Mouse (Mus musculus): ENCODE measurements around the gene Fam189a1. TPM values are rescaled to one million over a fixed set of nuclear protein-coding genes. Genes with fewer than 3 reads are reported as not detected.

Gene Fam189a1
- polyA plus RNA-seq, 1 experiment from 2014 or later = 5.7 TPM

- Histone ChIP-seq H3K9me3 (ENCODE audit: control insufficient read depth, low read length) (no peaks in the 10 kb centered on the region), H3K4me2 (ENCODE audit: low read length) (no peak overlapping the region)
- 5% methylated on average over 3 of the region's 3 CpGs for WGBS
Observed at GRCm38 (mm10) chr7:65064096-65064495, 92.3 kb downstream of the Fam189a1 start.

DNA sequence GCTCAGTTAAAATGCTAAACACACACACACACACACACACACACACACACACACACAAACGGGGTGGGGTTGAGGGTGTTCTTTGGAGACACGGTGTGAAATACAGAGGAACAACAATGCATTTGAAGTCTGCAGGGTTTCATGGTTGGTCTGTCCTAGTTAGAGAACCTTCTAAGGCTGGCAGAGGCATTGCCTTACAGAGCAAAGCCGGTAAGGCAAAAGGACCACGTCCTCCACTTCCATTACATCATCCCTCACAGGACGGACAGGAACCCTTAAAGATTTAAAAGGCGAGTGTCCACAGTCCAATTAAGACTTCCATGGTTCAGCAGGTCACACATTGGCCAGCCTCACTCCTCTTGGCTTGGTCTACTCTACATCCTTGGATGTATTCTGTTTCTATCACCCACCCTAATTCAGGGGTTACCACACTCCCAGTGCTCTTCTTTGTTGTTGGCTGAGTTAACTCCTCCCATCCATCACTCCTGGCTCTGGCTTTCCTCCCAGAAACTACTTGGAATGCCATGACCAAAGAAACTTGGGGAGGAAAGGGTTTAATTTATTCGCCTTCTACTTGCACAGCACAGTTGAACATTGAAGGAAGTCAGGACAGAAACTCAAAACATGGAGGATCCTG, 96.1 kb downstream of the Fam189a1 start:
- Histone ChIP-seq H3K9me3 (ENCODE audit: control insufficient read depth, low read length) (no peaks in the 10 kb centered on the region), H3K4me3 (replicated peaks; ENCODE audit: low read length) (no peak overlapping the region), H3K27ac (ENCODE audit: low read length) (no peak overlapping the region), H3K4me2 (ENCODE audit: low read length) (no peak overlapping the region), H3K4me1 (replicated peaks; ENCODE audit: control insufficient read depth, insufficient read depth, low read length) (no peaks in the 10 kb centered on the region), H3K27me3 (replicated peaks; ENCODE audit: control insufficient read depth, insufficient read depth, low read length) (no peaks in the 10 kb centered on the region), H3K9ac (replicated peaks; ENCODE audit: low read depth, low read length) (no peak overlapping the region), H3K36me3 (ENCODE audit: control insufficient read depth, insufficient read depth) (no peaks in the 10 kb centered on the region)
- peak; percentile 80 for ATAC-seq
- 39% methylated on average over 7 of the region's 7 CpGs for WGBS

More at GRCm38 (mm10) chr7:65064096-65064495, 92.3 kb downstream of the Fam189a1 start:
- Histone ChIP-seq H3K4me3 (replicated peaks; ENCODE audit: low read length) (no peak overlapping the region), H3K9ac (replicated peaks; ENCODE audit: low read depth, low read length) (no peak overlapping the region), H3K27ac (ENCODE audit: low read length) (no peak overlapping the region), H3K4me1 (replicated peaks; ENCODE audit: control insufficient read depth, insufficient read depth, low read length) (no peaks in the 10 kb centered on the region), H3K27me3 (replicated peaks; ENCODE audit: control insufficient read depth, insufficient read depth, low read length) (no peaks in the 10 kb centered on the region), H3K36me3 (ENCODE audit: control insufficient read depth, insufficient read depth) (no peaks in the 10 kb centered on the region)
- no peak for ATAC-seq

DNA sequence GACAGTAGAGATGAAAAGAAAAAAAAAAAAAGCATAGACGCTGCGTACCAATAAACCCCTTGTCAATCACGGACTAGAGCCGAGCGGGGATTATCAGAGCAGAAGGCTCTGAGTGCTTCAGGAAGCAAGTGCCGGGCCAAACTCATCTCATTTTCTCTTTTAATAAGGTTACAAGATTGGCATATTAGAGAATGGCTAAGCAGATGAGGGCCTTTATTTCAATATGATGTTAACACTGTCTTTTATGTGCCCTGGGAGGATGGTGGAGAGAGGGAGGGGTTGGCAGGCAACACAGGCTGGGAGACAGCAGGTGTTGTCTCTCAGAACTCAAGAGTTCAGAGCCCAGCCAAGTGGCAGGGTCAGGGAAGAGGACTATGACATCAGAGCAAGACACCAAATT, 99.5 kb downstream of the Fam189a1 start:
- Histone ChIP-seq H3K4me2 (ENCODE audit: low read length) (no peak overlapping the region), H3K27ac (ENCODE audit: low read length) (no peak overlapping the region), H3K9me3 (ENCODE audit: control insufficient read depth, low read length) (no peaks in the 10 kb centered on the region), H3K9ac (replicated peaks; ENCODE audit: low read depth, low read length) (no peak overlapping the region), H3K4me1 (replicated peaks; ENCODE audit: control insufficient read depth, insufficient read depth, low read length) (no peaks in the 10 kb centered on the region), H3K4me3 (replicated peaks; ENCODE audit: low read length) (no peak overlapping the region), H3K36me3 (ENCODE audit: control insufficient read depth, insufficient read depth) (no peaks in the 10 kb centered on the region), H3K27me3 (replicated peaks; ENCODE audit: control insufficient read depth, insufficient read depth, low read length) (no peaks in the 10 kb centered on the region)
- ATAC-seq = peak; percentile 41
- WGBS = 42% methylated on average over 6 of the region's 6 CpGs

GRCm38 (mm10) chr7:65051986-65052385, 104.4 kb downstream of the Fam189a1 start:
- no peak overlapping the region for H3K9ac ChIP-seq (replicated peaks; ENCODE audit: low read depth, low read length)
- H3K36me3 ChIP-seq (ENCODE audit: control insufficient read depth, insufficient read depth) = no peaks in the 10 kb centered on the region
- no peaks in the 10 kb centered on the region for H3K27me3 ChIP-seq (replicated peaks; ENCODE audit: control insufficient read depth, insufficient read depth, low read length)
- H3K27ac ChIP-seq (ENCODE audit: low read length) = no peak overlapping the region
- ATAC-seq = no peak
- H3K4me2 ChIP-seq (ENCODE audit: low read length) = no peak overlapping the region
- H3K4me1 ChIP-seq (replicated peaks; ENCODE audit: control insufficient read depth, insufficient read depth, low read length) = no peaks in the 10 kb centered on the region
- WGBS = 78% methylated on average over 1 of the region's 1 CpGs
- H3K4me3 ChIP-seq (replicated peaks; ENCODE audit: low read length) = no peak overlapping the region
- no peaks in the 10 kb centered on the region for H3K9me3 ChIP-seq (ENCODE audit: control insufficient read depth, low read length)

DNA sequence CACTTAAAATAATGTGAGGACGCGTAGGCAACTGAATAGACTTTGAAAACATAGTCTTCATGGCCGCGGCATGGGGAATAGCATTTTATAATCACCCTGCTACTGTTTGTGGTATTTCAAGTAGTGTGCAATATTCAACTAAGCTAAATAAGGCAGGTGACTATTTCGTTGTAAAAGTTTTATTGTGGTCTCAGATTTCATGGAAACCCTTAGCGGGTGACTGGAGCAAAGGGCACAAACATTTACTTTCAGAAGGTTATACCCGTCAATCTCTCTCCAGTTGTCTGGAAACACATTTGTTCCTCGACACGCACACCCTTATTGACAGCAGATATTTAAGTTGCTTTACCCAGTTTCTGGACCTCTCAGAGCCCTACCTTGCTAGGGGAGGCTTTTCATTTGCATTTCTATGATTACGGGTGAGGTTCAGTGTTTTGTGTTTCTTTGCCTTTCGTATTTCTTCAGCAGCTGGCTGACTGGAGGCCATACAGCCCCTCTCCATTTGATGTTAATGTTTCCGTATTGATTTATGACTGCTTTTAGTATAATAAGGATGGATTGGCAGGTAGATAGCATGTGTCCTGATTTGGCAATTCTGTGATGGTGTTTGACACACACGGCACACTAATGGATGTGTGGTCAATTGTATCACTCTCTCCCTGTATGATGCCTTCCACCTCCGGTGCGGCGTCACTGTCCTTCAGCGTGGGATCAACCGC, 107.0 kb downstream of the Fam189a1 start:
- H3K4me3 ChIP-seq (replicated peaks; ENCODE audit: low read length) = no peak overlapping the region
- H3K4me2 ChIP-seq (ENCODE audit: low read length) = no peak overlapping the region
- no peaks in the 10 kb centered on the region for H3K36me3 ChIP-seq (ENCODE audit: control insufficient read depth, insufficient read depth)
- H3K4me1 ChIP-seq (replicated peaks; ENCODE audit: control insufficient read depth, insufficient read depth, low read length) = no peaks in the 10 kb centered on the region
- no peak for ATAC-seq
- H3K27me3 ChIP-seq (replicated peaks; ENCODE audit: control insufficient read depth, insufficient read depth, low read length) = no peaks in the 10 kb centered on the region
- WGBS = 84% methylated on average over 18 of the region's 18 CpGs
- H3K27ac ChIP-seq (ENCODE audit: low read length) = no peak overlapping the region
- H3K9me3 ChIP-seq (ENCODE audit: control insufficient read depth, low read length) = no peaks in the 10 kb centered on the region
- H3K9ac ChIP-seq (replicated peaks; ENCODE audit: low read depth, low read length) = no peak overlapping the region

DNA sequence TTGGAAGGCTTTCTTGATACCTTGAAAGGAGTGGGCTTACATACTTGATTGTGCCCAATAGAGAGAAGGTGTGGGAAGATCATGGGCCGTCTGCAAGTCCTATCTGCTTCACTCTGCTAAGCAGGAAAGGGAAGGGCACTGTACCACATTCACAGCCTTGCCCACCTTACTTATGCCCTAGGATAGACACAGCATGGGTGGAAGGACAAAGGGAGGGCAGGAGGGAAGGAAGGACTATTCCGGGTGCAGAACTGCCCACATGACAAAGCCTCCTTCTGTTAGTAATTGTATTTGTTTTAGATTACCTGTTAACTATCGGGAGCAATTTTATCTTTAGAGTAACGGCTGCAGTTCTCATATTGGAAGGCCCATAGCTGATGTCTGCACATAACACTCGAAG, 108.7 kb downstream of the Fam189a1 start:
- no peak overlapping the region for H3K4me3 ChIP-seq (replicated peaks; ENCODE audit: low read length)
- no peaks in the 10 kb centered on the region for H3K36me3 ChIP-seq (ENCODE audit: control insufficient read depth, insufficient read depth)
- no peaks in the 10 kb centered on the region for H3K4me1 ChIP-seq (replicated peaks; ENCODE audit: control insufficient read depth, insufficient read depth, low read length)
- no peaks in the 10 kb centered on the region for H3K9me3 ChIP-seq (ENCODE audit: control insufficient read depth, low read length)
- H3K4me2 ChIP-seq (ENCODE audit: low read length) = no peak overlapping the region
- no peaks in the 10 kb centered on the region for H3K27me3 ChIP-seq (replicated peaks; ENCODE audit: control insufficient read depth, insufficient read depth, low read length)
- H3K27ac ChIP-seq (ENCODE audit: low read length) = no peak overlapping the region
- WGBS = 71% methylated on average over 5 of the region's 5 CpGs
- no peak overlapping the region for H3K9ac ChIP-seq (replicated peaks; ENCODE audit: low read depth, low read length)
- no peak for ATAC-seq

GRCm38 (mm10) chr7:65046690-65047089, 109.7 kb downstream of the Fam189a1 start:
- Histone ChIP-seq H3K36me3 (ENCODE audit: control insufficient read depth, insufficient read depth) (no peaks in the 10 kb centered on the region), H3K27me3 (replicated peaks; ENCODE audit: control insufficient read depth, insufficient read depth, low read length) (no peaks in the 10 kb centered on the region), H3K4me1 (replicated peaks; ENCODE audit: control insufficient read depth, insufficient read depth, low read length) (no peaks in the 10 kb centered on the region), H3K9ac (replicated peaks; ENCODE audit: low read depth, low read length) (no peak overlapping the region), H3K4me2 (ENCODE audit: low read length) (no peak overlapping the region), H3K4me3 (replicated peaks; ENCODE audit: low read length) (no peak overlapping the region), H3K27ac (ENCODE audit: low read length) (no peak overlapping the region), H3K9me3 (ENCODE audit: control insufficient read depth, low read length) (no peaks in the 10 kb centered on the region)
- 49% methylated on average over 3 of the region's 4 CpGs for WGBS
- no peak for ATAC-seq

GRCm38 (mm10) chr7:65044280-65044679, 112.1 kb downstream of the Fam189a1 start:
- Histone ChIP-seq H3K4me3 (replicated peaks; ENCODE audit: low read length) (no peak overlapping the region), H3K9ac (replicated peaks; ENCODE audit: low read depth, low read length) (no peak overlapping the region), H3K27ac (ENCODE audit: low read length) (no peak overlapping the region), H3K9me3 (ENCODE audit: control insufficient read depth, low read length) (no peaks in the 10 kb centered on the region), H3K27me3 (replicated peaks; ENCODE audit: control insufficient read depth, insufficient read depth, low read length) (no peaks in the 10 kb centered on the region), H3K36me3 (ENCODE audit: control insufficient read depth, insufficient read depth) (no peaks in the 10 kb centered on the region), H3K4me1 (replicated peaks; ENCODE audit: control insufficient read depth, insufficient read depth, low read length) (no peaks in the 10 kb centered on the region), H3K4me2 (ENCODE audit: low read length) (no peak overlapping the region)
- no peak for ATAC-seq
- 63% methylated on average over 6 of the region's 6 CpGs for WGBS

DNA sequence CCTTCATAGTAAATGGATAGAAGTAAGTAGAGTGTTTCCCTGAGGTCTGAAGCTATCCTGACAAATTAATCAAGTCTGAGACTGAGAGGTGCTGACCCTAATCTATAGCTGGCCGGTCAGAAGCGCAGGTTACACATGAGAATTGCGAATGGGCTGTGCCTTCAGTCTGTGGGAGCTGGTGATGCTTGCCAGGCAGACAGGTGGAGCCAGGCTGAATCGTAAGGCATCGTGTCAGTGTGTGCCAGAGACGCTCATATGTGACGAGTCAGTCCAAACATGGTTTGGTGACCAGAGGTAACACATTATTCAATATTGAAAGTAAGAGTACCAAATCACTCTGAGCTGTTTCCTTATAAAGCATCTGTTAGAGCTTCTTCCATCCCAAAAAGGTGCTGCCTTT, 115.3 kb downstream of the Fam189a1 start:
- Histone ChIP-seq H3K27ac (ENCODE audit: low read length) (no peak overlapping the region), H3K9ac (replicated peaks; ENCODE audit: low read depth, low read length) (no peak overlapping the region), H3K4me2 (ENCODE audit: low read length) (no peak overlapping the region), H3K4me1 (replicated peaks; ENCODE audit: control insufficient read depth, insufficient read depth, low read length) (no peaks in the 10 kb centered on the region), H3K36me3 (ENCODE audit: control insufficient read depth, insufficient read depth) (no peaks in the 10 kb centered on the region), H3K27me3 (replicated peaks; ENCODE audit: control insufficient read depth, insufficient read depth, low read length) (no peaks in the 10 kb centered on the region), H3K4me3 (replicated peaks; ENCODE audit: low read length) (no peak overlapping the region), H3K9me3 (ENCODE audit: control insufficient read depth, low read length) (no peaks in the 10 kb centered on the region)
- WGBS = 84% methylated on average over 7 of the region's 7 CpGs
- ATAC-seq = no peak

All from forebrain, embryonic 16.5 days (tissue).